Mouse (Mus musculus): ENCODE data around the gene AC140267.1. TPM values are rescaled to one million over a fixed set of nuclear protein-coding genes. Genes with fewer than 3 reads are reported as not detected.
A peak's percentile ranks its signal among the peaks of the same experiment; 100 is the strongest.

The AC140267.1 gene
- not detected in 2 replicates for polyA plus RNA-seq (2014; fragmentation: Nextera tagmentation; extraction: Ambion mirVana)

GRCm38 (mm10) chr15:80235535-80235934, at the start of gene AC140267.1:
Gene AC140267.1 (plus strand): TSS chr15:80235835.
- H3K4me1 ChIP-seq (ENCODE audit: control insufficient read depth, insufficient read depth, low read length): peaks cover 3% of the 10 kb centered on the region; the same call in 1 of the 2 replicates
- no peak within 1 kb of the TSS for H3K27ac ChIP-seq (replicated peaks; ENCODE audit: low read depth, low read length)
- ATAC-seq (ENCODE audit: insufficient number of reproducible peaks, low FRiP score, low TSS enrichment, low read depth) (no peak), DNase-seq (ENCODE audit: low spot score) (no peak)
- H3K9ac ChIP-seq (ENCODE audit: low read length): peak within 1 kb of the TSS; percentile 79; the same call in 1 of the 2 replicates
- 95% methylated on average over 9 of the region's 9 CpGs for WGBS
- H3K4me2 ChIP-seq (ENCODE audit: low read depth, severe bottlenecking): peak within 1 kb of the TSS; percentile 53
- peaks cover 8% of the 10 kb centered on the region; the same call in 1 of the 2 replicates for H3K36me3 ChIP-seq (ENCODE audit: control insufficient read depth, insufficient read depth, low read length)
- peak within 1 kb of the TSS; percentile 93 for H3K4me3 ChIP-seq (ENCODE audit: low read depth, low read length)
- H3K9me3 ChIP-seq (ENCODE audit: control insufficient read depth, low read length): no peaks in the 10 kb centered on the region
- no peaks in the 10 kb centered on the region for H3K27me3 ChIP-seq (ENCODE audit: control insufficient read depth, insufficient read depth, low read length)

GRCm38 (mm10) chr15:80188927-80189326, 46.7 kb upstream of the AC140267.1 start:
- Histone ChIP-seq H3K4me2 (ENCODE audit: low read depth, severe bottlenecking) (no peak overlapping the region), H3K9ac (ENCODE audit: low read length) (no peak overlapping the region), H3K27me3 (ENCODE audit: control insufficient read depth, insufficient read depth, low read length) (no peaks in the 10 kb centered on the region), H3K9me3 (ENCODE audit: control insufficient read depth, low read length) (no peaks in the 10 kb centered on the region), H3K4me3 (ENCODE audit: low read depth, low read length) (no peak overlapping the region), H3K36me3 (ENCODE audit: control insufficient read depth, insufficient read depth, low read length) (no peaks in the 10 kb centered on the region), H3K4me1 (ENCODE audit: control insufficient read depth, insufficient read depth, low read length) (no peaks in the 10 kb centered on the region), H3K27ac (replicated peaks; ENCODE audit: low read depth, low read length) (no peak overlapping the region)
- DNase-seq (ENCODE audit: low spot score): no peak
- 77% methylated on average over 5 of the region's 5 CpGs for WGBS
- no peak for ATAC-seq (ENCODE audit: insufficient number of reproducible peaks, low FRiP score, low TSS enrichment, low read depth)

DNA sequence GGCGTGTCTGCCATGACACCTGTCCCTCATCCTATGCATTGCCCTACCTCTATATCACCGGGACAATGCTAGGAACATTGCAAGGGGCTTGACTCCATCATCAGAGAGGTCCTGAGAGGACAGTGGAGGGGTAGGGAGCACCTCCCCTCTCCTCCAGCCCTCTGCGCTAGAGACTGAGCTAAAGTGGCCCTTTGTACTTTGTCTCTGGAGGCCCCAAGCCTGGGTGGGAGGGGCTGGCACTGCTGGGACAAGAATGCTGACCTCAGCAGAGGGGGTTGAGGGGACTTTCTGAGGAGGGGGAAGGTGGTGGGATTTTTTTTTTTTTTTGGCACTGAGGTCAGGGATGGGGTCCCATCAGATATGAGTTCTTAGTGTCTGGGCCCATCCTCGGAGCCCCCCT, 45.6 kb upstream of the AC140267.1 start:
- no peak for DNase-seq (ENCODE audit: low spot score)
- no peaks in the 10 kb centered on the region for H3K4me1 ChIP-seq (ENCODE audit: control insufficient read depth, insufficient read depth, low read length)
- no peak overlapping the region for H3K27ac ChIP-seq (replicated peaks; ENCODE audit: low read depth, low read length)
- H3K27me3 ChIP-seq (ENCODE audit: control insufficient read depth, insufficient read depth, low read length): no peaks in the 10 kb centered on the region
- no peaks in the 10 kb centered on the region; the same call in 1 of the 2 replicates for H3K36me3 ChIP-seq (ENCODE audit: control insufficient read depth, insufficient read depth, low read length)
- no peak overlapping the region for H3K9ac ChIP-seq (ENCODE audit: low read length)
- no peaks in the 10 kb centered on the region for H3K9me3 ChIP-seq (ENCODE audit: control insufficient read depth, low read length)
- H3K4me2 ChIP-seq (ENCODE audit: low read depth, severe bottlenecking): no peak overlapping the region
- WGBS: 82% methylated on average over 4 of the region's 4 CpGs
- no peak overlapping the region for H3K4me3 ChIP-seq (ENCODE audit: low read depth, low read length)
- ATAC-seq (ENCODE audit: insufficient number of reproducible peaks, low FRiP score, low TSS enrichment, low read depth): no peak

DNA sequence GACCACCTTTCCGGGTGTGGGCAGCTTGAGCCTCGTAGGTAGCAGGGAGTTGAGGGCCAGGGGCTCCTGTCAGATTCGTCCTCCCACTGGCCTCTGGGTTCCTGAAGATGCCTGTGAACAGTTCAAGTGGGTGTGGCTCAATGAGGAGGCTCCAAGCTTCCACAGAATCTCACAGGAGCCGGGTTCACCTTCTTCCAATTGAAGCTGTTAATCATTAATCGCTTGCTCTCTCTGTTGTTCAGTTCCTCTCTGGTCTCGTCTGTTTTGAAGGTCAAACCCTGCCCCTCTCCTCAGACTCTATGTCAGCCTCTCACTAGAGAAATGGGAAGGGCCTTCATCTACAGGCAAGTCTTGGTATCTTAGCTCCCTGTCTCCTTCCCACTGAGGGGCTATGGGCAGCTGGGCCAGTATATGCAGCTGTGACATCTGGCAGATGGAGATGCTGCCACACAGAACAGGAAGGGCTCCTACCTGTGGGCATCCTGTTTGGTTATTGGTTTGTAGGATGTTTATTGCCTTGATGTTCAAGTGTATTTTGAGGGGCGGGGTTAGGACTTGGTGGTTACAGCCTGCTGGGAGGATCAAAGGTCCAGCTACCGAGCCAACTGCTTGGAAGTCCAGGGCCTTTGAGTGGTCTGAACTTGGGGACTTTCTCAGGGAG, 43.9 kb upstream of the AC140267.1 start:
- Histone ChIP-seq H3K4me3 (ENCODE audit: low read depth, low read length) (no peak overlapping the region), H3K27me3 (ENCODE audit: control insufficient read depth, insufficient read depth, low read length) (no peaks in the 10 kb centered on the region), H3K9me3 (ENCODE audit: control insufficient read depth, low read length) (no peaks in the 10 kb centered on the region), H3K27ac (replicated peaks; ENCODE audit: low read depth, low read length) (no peak overlapping the region), H3K4me2 (ENCODE audit: low read depth, severe bottlenecking) (no peak overlapping the region), H3K36me3 (ENCODE audit: control insufficient read depth, insufficient read depth, low read length) (no peaks in the 10 kb centered on the region; the same call in 1 of the 2 replicates), H3K9ac (ENCODE audit: low read length) (no peak overlapping the region), H3K4me1 (ENCODE audit: control insufficient read depth, insufficient read depth, low read length) (no peaks in the 10 kb centered on the region)
- DNase-seq (ENCODE audit: low spot score) (no peak), ATAC-seq (ENCODE audit: insufficient number of reproducible peaks, low FRiP score, low TSS enrichment, low read depth) (no peak)
- WGBS: 63% methylated on average over 8 of the region's 8 CpGs

DNA sequence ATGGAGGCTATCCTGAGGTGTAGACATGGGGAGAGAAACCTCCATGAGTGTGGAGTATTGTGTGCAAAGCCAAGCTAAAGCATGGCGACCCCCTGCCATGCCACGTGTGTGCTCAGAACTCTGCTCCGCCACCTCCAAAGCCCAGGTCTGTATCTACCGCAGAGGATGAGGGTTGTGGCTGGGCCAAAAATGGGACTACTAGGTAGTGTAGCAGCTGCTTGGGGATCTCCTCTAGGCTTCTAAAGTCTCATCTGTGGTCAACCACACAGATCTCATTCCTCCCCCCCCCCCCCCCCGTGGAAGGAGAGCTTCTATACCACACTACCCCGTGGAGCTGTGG, 43.4 kb upstream of the AC140267.1 start:
- Histone ChIP-seq H3K4me3 (ENCODE audit: low read depth, low read length) (no peak overlapping the region), H3K4me1 (ENCODE audit: control insufficient read depth, insufficient read depth, low read length) (no peaks in the 10 kb centered on the region), H3K4me2 (ENCODE audit: low read depth, severe bottlenecking) (no peak overlapping the region), H3K9ac (ENCODE audit: low read length) (no peak overlapping the region), H3K27ac (replicated peaks; ENCODE audit: low read depth, low read length) (no peak overlapping the region), H3K9me3 (ENCODE audit: control insufficient read depth, low read length) (no peaks in the 10 kb centered on the region), H3K27me3 (ENCODE audit: control insufficient read depth, insufficient read depth, low read length) (no peaks in the 10 kb centered on the region), H3K36me3 (ENCODE audit: control insufficient read depth, insufficient read depth, low read length) (no peaks in the 10 kb centered on the region; the same call in 1 of the 2 replicates)
- WGBS: 95% methylated on average over 6 of the region's 6 CpGs
- ATAC-seq (ENCODE audit: insufficient number of reproducible peaks, low FRiP score, low TSS enrichment, low read depth): no peak
- DNase-seq (ENCODE audit: low spot score): no peak

- Histone ChIP-seq H3K4me2 (ENCODE audit: low read depth, severe bottlenecking) (no peak overlapping the region), H3K4me1 (ENCODE audit: control insufficient read depth, insufficient read depth, low read length) (no peaks in the 10 kb centered on the region), H3K27me3 (ENCODE audit: control insufficient read depth, insufficient read depth, low read length) (no peaks in the 10 kb centered on the region), H3K36me3 (ENCODE audit: control insufficient read depth, insufficient read depth, low read length) (no peaks in the 10 kb centered on the region; the same call in 1 of the 2 replicates), H3K9me3 (ENCODE audit: control insufficient read depth, low read length) (no peaks in the 10 kb centered on the region), H3K27ac (replicated peaks; ENCODE audit: low read depth, low read length) (no peak overlapping the region), H3K4me3 (ENCODE audit: low read depth, low read length) (no peak overlapping the region), H3K9ac (ENCODE audit: low read length) (no peak overlapping the region)
- no peak for ATAC-seq (ENCODE audit: insufficient number of reproducible peaks, low FRiP score, low TSS enrichment, low read depth)
- WGBS: 86% methylated on average over 7 of the region's 7 CpGs
- DNase-seq (ENCODE audit: low spot score): no peak
Observed at GRCm38 (mm10) chr15:80192847-80193246, 42.8 kb upstream of the AC140267.1 start.

GRCm38 (mm10) chr15:80199556-80199955, 36.1 kb upstream of the AC140267.1 start:
- Histone ChIP-seq H3K9me3 (ENCODE audit: control insufficient read depth, low read length) (no peaks in the 10 kb centered on the region), H3K27ac (replicated peaks; ENCODE audit: low read depth, low read length) (no peak overlapping the region), H3K27me3 (ENCODE audit: control insufficient read depth, insufficient read depth, low read length) (no peaks in the 10 kb centered on the region), H3K9ac (ENCODE audit: low read length) (no peak overlapping the region), H3K4me1 (ENCODE audit: control insufficient read depth, insufficient read depth, low read length) (no peaks in the 10 kb centered on the region), H3K4me3 (ENCODE audit: low read depth, low read length) (no peak overlapping the region), H3K4me2 (ENCODE audit: low read depth, severe bottlenecking) (no peak overlapping the region), H3K36me3 (ENCODE audit: control insufficient read depth, insufficient read depth, low read length) (no peaks in the 10 kb centered on the region)
- no peak for DNase-seq (ENCODE audit: low spot score)
- ATAC-seq (ENCODE audit: insufficient number of reproducible peaks, low FRiP score, low TSS enrichment, low read depth): no peak
- WGBS: 86% methylated on average over 2 of the region's 2 CpGs

- Histone ChIP-seq H3K9me3 (ENCODE audit: control insufficient read depth, low read length) (no peaks in the 10 kb centered on the region), H3K36me3 (ENCODE audit: control insufficient read depth, insufficient read depth, low read length) (no peaks in the 10 kb centered on the region), H3K4me3 (ENCODE audit: low read depth, low read length) (no peak overlapping the region), H3K27ac (replicated peaks; ENCODE audit: low read depth, low read length) (no peak overlapping the region), H3K4me2 (ENCODE audit: low read depth, severe bottlenecking) (no peak overlapping the region), H3K4me1 (ENCODE audit: control insufficient read depth, insufficient read depth, low read length) (no peaks in the 10 kb centered on the region), H3K27me3 (ENCODE audit: control insufficient read depth, insufficient read depth, low read length) (no peaks in the 10 kb centered on the region), H3K9ac (ENCODE audit: low read length) (no peak overlapping the region)
- no peak for ATAC-seq (ENCODE audit: insufficient number of reproducible peaks, low FRiP score, low TSS enrichment, low read depth)
- WGBS: 84% methylated on average over 6 of the region's 6 CpGs
- no peak for DNase-seq (ENCODE audit: low spot score)
Observed at GRCm38 (mm10) chr15:80202111-80202775, 33.4 kb upstream of the AC140267.1 start.
